12 mouse cellular contexts compared by ENCODE assay signal in genomic region chr16:22414205-22414754, GRCm38 (mm10).
"Had no signal": no experiment of that assay in that cellular context is flagged by ENCODE, and none has a peak within 500 bp of the region (broad histone marks: within the 10 kb centered on the region; RNA-seq: fewer than 3 reads in every experiment).

No protein-coding gene starts in this region.

- DNase-seq: kidney, adult 9 months; kidney, postnatal 36 days; lung, embryonic 14.5 days; lung, postnatal 10 days; lung, postnatal 4 days; thymus, adult 2 months; thymus, postnatal 36 days had no signal

- H3K9ac ChIP-seq: limb, embryonic 15.5 days; liver, embryonic 12.5 days; lung, embryonic 14.5 days; midbrain, embryonic 13.5 days; stomach, embryonic 15.5 days had no signal

- H3K4me2 ChIP-seq: limb, embryonic 15.5 days; liver, embryonic 12.5 days; lung, embryonic 14.5 days; midbrain, embryonic 13.5 days; stomach, embryonic 15.5 days had no signal

- H3K4me1 ChIP-seq: stomach, embryonic 15.5 days had no signal

- H3K27me3 ChIP-seq: limb, embryonic 15.5 days; liver, embryonic 12.5 days; midbrain, embryonic 13.5 days; stomach, embryonic 15.5 days had no signal

- H3K4me3 ChIP-seq: limb, embryonic 15.5 days; liver, embryonic 12.5 days; midbrain, embryonic 13.5 days; stomach, embryonic 15.5 days had no signal

- H3K36me3 ChIP-seq: liver, embryonic 12.5 days; midbrain, embryonic 13.5 days; stomach, embryonic 15.5 days had no signal

- H3K9me3 ChIP-seq: limb, embryonic 15.5 days; liver, embryonic 12.5 days; midbrain, embryonic 13.5 days; stomach, embryonic 15.5 days had no signal

- H3K27ac ChIP-seq: kidney, postnatal 0 days; limb, embryonic 15.5 days; liver, embryonic 12.5 days; midbrain, embryonic 13.5 days; stomach, embryonic 15.5 days had no signal
